Mouse (Mus musculus) embryonic facial prominence, embryonic 14.5 days (tissue): ENCODE data around the gene Tbkbp1. TPM values are rescaled to one million over a fixed set of nuclear protein-coding genes. Genes with fewer than 3 reads are reported as not detected.
"Not testable (repeated sequence)": the region's sequence is repeated elsewhere in the genome, so short reads cannot be mapped to it uniquely, and the experiment has no call there.

Experiments used
- ATAC-seq: fragments of 200-750 bp; cut with Nextera tagmentation; 2 replicates; pipeline ENCODE4 v1.8.0; 2017; ENCODE audit warnings: low read depth, moderate number of reproducible peaks, moderate TSS enrichment
- DNase-seq: peaks from one replicate; pipeline ENCODE4 v3.0.0-alpha.2; 2015; ENCODE audit warnings: low spot score
- H3K27ac ChIP-seq: fragments of 300-500 bp; sonication (generic); replicated peaks from 2 replicates; pipeline ENCODE4 v1.5.1; 2014; ENCODE audit warnings: low read depth, mild to moderate bottlenecking, low read length, moderate library complexity
- H3K27me3 ChIP-seq: fragments of 300-500 bp; sonication (generic); replicated peaks from 2 replicates; pipeline ENCODE4 v1.6.1; 2014; ENCODE audit warnings: low read length; ENCODE audit not compliant: control insufficient read depth, insufficient read depth
- H3K36me3 ChIP-seq: fragments of 300-500 bp; sonication (generic); 2 replicates; pipeline ENCODE4 v1.6.1; 2014; ENCODE audit warnings: low read length, mixed read lengths; ENCODE audit not compliant: control insufficient read depth, insufficient read depth
- H3K4me1 ChIP-seq: fragments of 300-500 bp; sonication (generic); 2 replicates; pipeline ENCODE4 v1.6.1; 2014; ENCODE audit warnings: antibody characterized with exemption, low read length; ENCODE audit not compliant: control insufficient read depth, insufficient read depth
- H3K4me2 ChIP-seq: fragments of 300-500 bp; sonication (generic); 2 replicates; pipeline ENCODE4 v1.6.1; 2014; ENCODE audit warnings: low read depth, mild to moderate bottlenecking, low read length, moderate library complexity, mixed read lengths
- H3K4me3 ChIP-seq: fragments of 300-500 bp; sonication (generic); 2 replicates; pipeline ENCODE4 v1.5.1; 2014; ENCODE audit warnings: low read depth, mild to moderate bottlenecking, low read length
- H3K9ac ChIP-seq: fragments of 300-500 bp; sonication (generic); 2 replicates; pipeline ENCODE4 v1.6.1; 2014; ENCODE audit warnings: low read depth, mild to moderate bottlenecking, low read length, moderate library complexity, mixed read lengths
- H3K9me3 ChIP-seq: fragments of 300-500 bp; sonication (generic); 2 replicates; pipeline ENCODE4 v1.6.1; 2016; ENCODE audit warnings: low read length; ENCODE audit not compliant: control insufficient read depth
- WGBS: fragments of 180-500 bp; shearing (Covaris S2); extraction: QIAGEN DNeasy Blood & Tissue Kit; methylation state at CpG from one replicate; pipeline ENCODE4 v1.1.7; 2014; 5-methylcytosine and 5-hydroxymethylcytosine counted together
- polyA plus RNA-seq: library from polyadenylated mRNA; unstranded; fragments of >200 nt; fragmentation: Nextera tagmentation; extraction: Ambion mirVana; gene quantifications from 2 replicates; pipeline ENCODE4 v1.2.1, GENCODE M21; 2014

The Tbkbp1 gene
- polyA plus RNA-seq, result 7.6 TPM in 2 replicates

DNA sequence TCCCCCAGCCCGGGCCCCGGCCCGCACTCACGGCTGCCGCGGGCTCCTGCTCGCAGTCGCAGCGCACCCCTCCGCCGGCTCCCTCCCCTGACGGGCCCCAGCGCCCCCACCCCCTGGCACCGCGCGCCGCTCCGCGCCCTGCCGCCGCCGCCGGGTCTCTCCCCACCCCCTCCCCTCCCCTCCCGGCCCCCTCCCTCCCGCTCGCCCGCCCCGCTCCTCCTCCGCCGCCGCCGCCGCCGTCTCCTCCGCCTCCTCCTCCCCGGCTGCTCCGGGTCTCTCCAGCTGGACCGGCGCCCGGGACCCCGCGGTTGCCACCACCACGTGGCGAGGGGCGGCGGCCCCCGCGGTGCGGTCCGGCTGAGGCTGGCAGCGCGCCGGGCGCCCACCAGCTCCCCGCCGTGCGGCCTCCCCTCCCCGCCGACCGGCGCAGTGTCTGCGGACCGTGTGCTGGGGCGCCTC, at the start of gene Tbkbp1:
Tbkbp1 (minus strand) TSS at position 153 of the 459 bp plus-strand sequence.
- DNase-seq (peak; percentile 54), ATAC-seq (peak; percentile 16; the same call in 1 of the 2 replicates)
- Histone ChIP-seq H3K9me3 (no peaks in the 10 kb centered on the region), H3K27ac (peak within 1 kb of the TSS; percentile 93), H3K27me3 (no peaks in the 10 kb centered on the region), H3K4me1 (peaks cover 11% of the 10 kb centered on the region), H3K9ac (peak within 1 kb of the TSS; percentile 81), H3K36me3 (peaks cover 31% of the 10 kb centered on the region), H3K4me3 (peak within 1 kb of the TSS; percentile 76), H3K4me2 (peak within 1 kb of the TSS; percentile 83)
- WGBS, result 0% methylated on average over 27 of the region's 64 CpGs

DNA sequence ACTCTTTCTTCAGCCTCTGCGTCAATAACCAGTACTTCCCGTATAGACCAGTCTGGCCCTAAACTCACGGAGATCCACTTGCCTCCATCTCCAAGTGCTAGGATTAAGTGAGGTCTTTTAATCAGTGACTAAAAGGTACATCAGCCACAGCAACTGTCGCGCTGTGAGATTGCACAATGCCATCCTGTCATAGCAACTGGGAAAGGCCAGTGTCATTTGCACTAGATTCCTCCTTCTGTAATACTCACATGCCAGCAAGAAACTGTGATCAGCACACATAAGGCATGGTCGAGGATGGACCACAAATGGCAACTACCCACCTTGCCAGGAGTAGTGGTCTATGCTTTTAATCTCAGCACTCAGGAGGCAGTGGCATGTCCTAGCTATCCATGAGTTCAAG, 48.2 kb upstream of the Tbkbp1 start:
- DNase-seq (no peak), ATAC-seq (no peak)
- Histone ChIP-seq H3K4me2 (no peak overlapping the region), H3K36me3 (no peaks in the 10 kb centered on the region), H3K27me3 (no peaks in the 10 kb centered on the region), H3K9me3 (no peaks in the 10 kb centered on the region), H3K4me1 (no peaks in the 10 kb centered on the region), H3K27ac (no peak overlapping the region), H3K4me3 (no peak overlapping the region), H3K9ac (no peak overlapping the region)
- 91% methylated on average over 6 of the region's 6 CpGs for WGBS

DNA sequence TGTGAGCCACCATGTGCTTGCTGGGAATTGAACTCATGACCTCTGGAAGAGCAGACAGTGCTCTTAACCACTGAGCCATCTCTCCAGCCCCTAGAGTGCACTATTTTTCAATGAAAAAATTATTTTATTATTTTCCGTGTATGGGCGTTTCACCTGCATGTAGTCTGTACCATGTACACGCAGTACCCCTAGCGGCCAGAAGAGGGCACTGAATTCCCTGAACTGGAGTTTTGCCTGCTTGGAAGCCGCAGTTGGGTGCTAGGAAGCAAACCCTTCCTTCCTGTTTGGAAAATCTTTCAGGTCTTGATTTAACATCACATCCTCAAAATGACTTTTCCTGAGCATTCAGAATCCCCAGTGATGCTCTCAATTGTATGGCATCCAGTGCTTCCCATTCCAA, 47.3 kb upstream of the Tbkbp1 start:
- Histone ChIP-seq H3K27me3 (no peaks in the 10 kb centered on the region), H3K9ac (no peak overlapping the region), H3K4me1 (no peaks in the 10 kb centered on the region), H3K9me3 (no peaks in the 10 kb centered on the region), H3K4me2 (no peak overlapping the region), H3K27ac (no peak overlapping the region), H3K4me3 (no peak overlapping the region), H3K36me3 (no peaks in the 10 kb centered on the region)
- WGBS, result 25% methylated on average over 5 of the region's 5 CpGs
- DNase-seq (no peak), ATAC-seq (no peak)

DNA sequence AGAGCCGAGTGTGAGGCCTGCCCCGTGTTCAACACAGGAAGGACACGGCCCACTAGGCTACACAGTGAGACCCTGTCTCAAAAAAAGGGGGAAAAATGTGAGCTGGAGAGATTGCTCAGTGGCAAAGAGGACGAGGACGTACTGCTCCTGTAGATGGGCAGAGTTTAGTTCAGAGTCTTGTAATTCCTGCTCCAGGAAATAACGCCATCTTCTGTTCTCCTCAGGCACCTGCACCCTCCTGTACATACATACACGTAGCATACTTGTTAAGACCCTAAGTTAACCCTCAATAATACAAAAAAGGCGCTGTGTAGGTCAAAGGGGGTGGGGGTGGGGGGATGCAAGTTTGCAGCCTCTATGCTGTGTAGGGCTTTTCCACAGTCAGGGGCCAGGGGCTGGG, 45.7 kb upstream of the Tbkbp1 start:
- H3K4me3 ChIP-seq, result no peak overlapping the region
- H3K4me2 ChIP-seq, result no peak overlapping the region
- H3K27me3 ChIP-seq, result no peaks in the 10 kb centered on the region
- H3K9me3 ChIP-seq, result no peaks in the 10 kb centered on the region
- H3K36me3 ChIP-seq, result no peaks in the 10 kb centered on the region
- DNase-seq, result no peak
- H3K27ac ChIP-seq, result no peak overlapping the region
- no peak overlapping the region for H3K9ac ChIP-seq
- no peak for ATAC-seq
- 78% methylated on average over 8 of the region's 8 CpGs for WGBS
- H3K4me1 ChIP-seq, result no peaks in the 10 kb centered on the region

DNA sequence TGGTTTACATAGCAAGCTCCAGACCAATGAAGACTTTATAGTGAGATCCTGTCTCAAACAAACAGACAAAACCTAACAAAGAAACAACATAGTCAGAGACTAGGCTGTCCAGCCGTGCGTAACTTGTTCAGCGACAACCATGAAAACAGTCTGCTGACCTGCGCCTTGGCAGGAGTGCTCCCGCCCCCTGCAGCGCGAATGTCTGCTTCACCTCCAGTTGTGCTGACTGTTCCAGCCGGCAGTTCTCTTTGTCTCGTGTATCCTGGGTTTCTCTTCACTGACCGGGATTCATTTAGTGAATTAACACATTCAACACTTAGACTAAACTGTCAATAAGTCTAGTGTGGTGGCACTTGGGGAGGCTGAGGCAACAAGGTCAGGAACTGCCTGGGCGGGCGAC, 45.2 kb upstream of the Tbkbp1 start:
- Histone ChIP-seq H3K27ac (no peak overlapping the region), H3K4me1 (no peaks in the 10 kb centered on the region), H3K4me2 (no peak overlapping the region), H3K9me3 (no peaks in the 10 kb centered on the region), H3K27me3 (no peaks in the 10 kb centered on the region), H3K9ac (no peak overlapping the region), H3K4me3 (no peak overlapping the region), H3K36me3 (no peaks in the 10 kb centered on the region)
- DNase-seq (no peak), ATAC-seq (no peak)
- WGBS, result 70% methylated on average over 12 of the region's 12 CpGs

DNA sequence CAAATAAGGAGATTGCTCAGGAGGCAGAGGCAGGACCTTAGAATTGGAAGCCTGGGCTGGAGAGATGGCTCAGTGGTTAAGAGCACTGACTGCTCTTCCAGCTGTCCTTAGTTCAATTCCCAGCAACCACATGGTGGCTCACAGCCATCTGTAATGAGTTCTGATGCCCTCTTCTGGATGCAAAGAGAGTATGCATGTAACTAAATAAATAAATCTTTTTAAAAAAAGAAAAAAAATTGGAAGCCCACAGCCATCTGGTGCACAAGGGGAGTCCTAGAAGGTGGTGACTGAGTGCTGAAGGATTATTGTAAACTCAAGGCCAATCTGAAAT, 41.3 kb upstream of the Tbkbp1 start:
- H3K27ac ChIP-seq, result no peak overlapping the region
- H3K9me3 ChIP-seq, result no peaks in the 10 kb centered on the region
- no peaks in the 10 kb centered on the region for H3K27me3 ChIP-seq
- DNase-seq (no peak), ATAC-seq (no peak)
- no peaks in the 10 kb centered on the region for H3K4me1 ChIP-seq
- H3K9ac ChIP-seq, result no peak overlapping the region
- H3K4me3 ChIP-seq, result no peak overlapping the region
- no peaks in the 10 kb centered on the region for H3K36me3 ChIP-seq
- no peak overlapping the region for H3K4me2 ChIP-seq

DNA sequence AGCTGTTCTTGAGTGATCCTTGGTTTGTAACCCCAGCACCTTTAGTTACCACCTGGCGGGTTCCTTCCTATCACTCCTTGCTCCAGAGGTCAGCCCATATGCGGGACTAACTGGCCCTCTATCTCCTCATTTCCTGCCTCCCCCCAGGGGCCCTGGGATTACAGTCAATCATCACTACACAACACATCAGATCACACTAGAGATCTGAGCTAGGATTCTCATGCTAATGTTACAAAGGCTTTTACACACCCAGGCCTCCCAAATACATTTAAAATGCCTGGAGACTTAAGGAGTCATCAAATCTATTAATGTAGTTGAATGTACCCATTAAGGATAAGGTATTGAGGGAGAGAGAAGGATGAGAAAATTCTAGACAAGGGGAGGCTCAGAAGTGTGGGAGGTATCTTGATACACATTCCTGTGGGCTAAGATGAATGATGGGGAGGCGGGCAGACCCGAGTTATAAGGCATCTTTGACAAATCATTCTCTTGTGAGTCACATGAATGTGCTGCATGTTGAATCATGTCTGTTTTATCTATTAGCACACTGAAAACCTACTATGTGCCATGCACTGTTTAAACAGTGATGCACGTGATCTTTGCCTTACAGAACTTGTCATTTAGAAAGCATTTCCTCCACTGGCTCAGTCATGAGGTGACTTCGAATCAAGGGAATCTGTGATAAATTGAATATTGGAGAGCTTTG, 40.8 kb upstream of the Tbkbp1 start:
- H3K9me3 ChIP-seq, result no peaks in the 10 kb centered on the region
- no peaks in the 10 kb centered on the region for H3K36me3 ChIP-seq
- WGBS, result 70% methylated on average over 6 of the region's 6 CpGs
- H3K27ac ChIP-seq, result no peak overlapping the region
- no peaks in the 10 kb centered on the region for H3K4me1 ChIP-seq
- DNase-seq (no peak), ATAC-seq (no peak)
- no peak overlapping the region for H3K4me3 ChIP-seq
- no peaks in the 10 kb centered on the region for H3K27me3 ChIP-seq
- H3K4me2 ChIP-seq, result no peak overlapping the region
- H3K9ac ChIP-seq, result no peak overlapping the region

DNA sequence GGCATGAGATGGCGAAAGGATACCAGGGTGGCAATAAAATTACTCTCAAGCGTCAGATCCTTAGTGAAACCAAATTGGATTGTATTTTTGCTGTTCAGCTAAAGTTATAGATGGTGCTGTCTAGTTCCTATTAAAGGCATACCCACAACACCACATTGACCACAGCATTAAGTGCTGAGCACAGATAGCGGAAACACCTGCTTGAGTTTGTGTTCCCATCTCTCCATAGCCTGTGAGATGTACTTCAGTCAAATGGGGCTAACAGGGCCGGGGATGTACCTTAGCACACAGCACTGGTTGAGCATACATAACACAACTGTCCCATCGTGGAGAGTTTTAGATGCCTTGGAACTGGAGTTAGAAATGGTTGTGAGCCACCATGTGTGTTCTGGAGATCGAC, 39.7 kb upstream of the Tbkbp1 start:
- Histone ChIP-seq H3K9me3 (no peaks in the 10 kb centered on the region), H3K4me3 (no peak overlapping the region), H3K36me3 (peaks cover 3% of the 10 kb centered on the region), H3K9ac (no peak overlapping the region), H3K27ac (no peak overlapping the region), H3K4me2 (no peak overlapping the region), H3K27me3 (no peaks in the 10 kb centered on the region), H3K4me1 (peaks cover 3% of the 10 kb centered on the region; the same call in 1 of the 2 replicates)
- WGBS, result 82% methylated on average over 6 of the region's 6 CpGs
- ATAC-seq (no peak), DNase-seq (no peak)

DNA sequence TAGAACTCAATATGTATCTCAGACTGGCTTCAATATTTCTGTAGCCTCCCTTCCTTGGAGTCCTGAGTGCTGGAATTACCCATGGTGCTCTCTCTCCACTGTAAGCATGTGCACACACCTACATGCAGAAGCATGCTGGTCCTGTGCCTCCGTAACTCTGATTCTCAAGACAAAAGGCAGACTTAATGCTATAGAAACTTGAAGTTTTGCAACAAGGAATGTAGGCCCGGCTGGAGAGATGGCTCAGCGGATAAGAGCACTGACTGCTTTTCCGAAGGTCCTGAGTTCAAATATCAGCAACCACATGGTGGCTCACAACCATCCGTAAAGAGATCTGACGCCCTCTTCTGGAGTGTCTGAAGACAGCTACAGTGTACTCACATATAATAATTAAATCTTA, 38.4 kb upstream of the Tbkbp1 start:
- not testable (repeated sequence) for H3K9me3 ChIP-seq, ATAC-seq, H3K4me3 ChIP-seq, DNase-seq, H3K9ac ChIP-seq, H3K27me3 ChIP-seq
- Histone ChIP-seq H3K4me2 (peak overlapping the region; percentile 88), H3K36me3 (peaks cover 17% of the 10 kb centered on the region), H3K4me1 (peaks cover 13% of the 10 kb centered on the region), H3K27ac (0 out of 2 replicates have a peak overlapping the region, but pooled peaks have one; percentile 30)
- WGBS, result 95% methylated on average over 6 of the region's 6 CpGs
